Mouse (Mus musculus): ENCODE measurements at regions not wholly inside any gene's neighbourhood (a gene's known extent, or its start where the extent isn't known, plus 50 kb on each side); places are given as distances from the start of the nearest gene placed in this dataset.

DNA sequence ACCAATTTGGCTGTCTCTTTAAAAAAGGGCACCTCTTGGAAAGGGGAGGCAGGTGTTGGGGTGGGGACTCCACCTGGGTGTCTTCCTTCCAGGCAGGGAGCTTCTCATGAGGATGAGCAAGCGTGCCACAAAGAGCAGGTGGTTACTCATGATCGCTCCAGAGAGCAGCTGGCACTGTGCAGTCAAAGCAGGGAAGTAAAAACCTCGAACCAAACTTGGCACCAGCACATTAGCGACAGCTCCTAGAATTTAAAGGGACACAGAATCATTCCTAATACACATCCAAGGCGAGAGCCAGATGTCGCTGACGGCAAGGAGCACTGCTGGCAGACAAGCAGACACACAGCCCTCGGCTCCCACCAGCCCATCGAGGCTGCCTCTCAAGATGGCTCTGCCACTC is 70.4 kb downstream of the Irx5 start:
- no peak for DNase-seq (ENCODE audit: low spot score)

DNA sequence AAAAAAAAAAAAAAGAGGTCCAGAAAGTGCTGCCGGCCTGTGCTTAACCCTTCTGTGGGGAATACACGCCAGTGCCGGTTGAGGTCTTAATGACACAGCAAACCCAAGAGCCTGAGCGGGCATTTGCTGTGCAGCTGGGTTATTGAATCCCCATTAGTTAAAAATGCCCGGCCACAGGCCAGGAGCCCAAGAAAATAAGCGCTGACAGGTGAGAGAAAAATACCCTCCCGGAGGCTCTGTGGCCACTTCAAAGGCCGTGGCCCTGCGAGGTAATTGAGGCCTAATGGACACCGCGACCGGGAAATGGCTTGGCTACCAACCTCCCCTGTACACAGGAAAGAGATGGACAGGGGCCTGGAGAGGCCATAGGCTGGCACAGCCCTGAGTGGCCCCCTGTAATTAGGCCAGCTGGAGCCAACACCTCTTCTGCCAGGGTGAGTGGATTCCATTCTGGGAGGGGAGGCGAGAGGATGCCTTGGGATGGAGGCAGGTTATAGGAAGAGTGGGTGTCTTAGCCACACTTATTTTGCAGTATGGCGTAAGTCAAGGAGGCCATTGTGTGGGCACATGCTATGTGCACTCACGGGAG is 79.7 kb downstream of the Irx5 start:
- DNase-seq (ENCODE audit: low spot score) = no peak

DNA sequence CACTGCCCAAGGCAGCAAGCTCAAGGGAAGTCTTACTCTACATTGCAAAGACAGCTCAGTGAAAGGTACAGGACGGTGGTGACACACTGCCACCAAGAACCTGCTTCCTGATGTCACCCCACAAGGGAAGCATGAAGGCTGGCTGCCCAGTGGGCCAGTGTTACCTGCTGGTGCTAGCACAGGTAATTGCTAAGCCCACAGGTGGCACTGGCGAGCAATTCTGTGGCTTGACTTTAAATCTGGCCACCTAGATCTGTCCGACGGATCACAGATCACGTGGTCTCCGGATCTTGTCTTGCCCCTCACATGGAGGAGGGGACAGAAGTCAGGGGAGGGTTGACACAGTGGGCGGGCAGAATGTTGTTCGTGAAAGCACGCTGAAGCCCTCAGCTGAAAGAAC is 80.9 kb downstream of the Irx5 start:
- DNase-seq (ENCODE audit: low spot score) = no peak

DNA sequence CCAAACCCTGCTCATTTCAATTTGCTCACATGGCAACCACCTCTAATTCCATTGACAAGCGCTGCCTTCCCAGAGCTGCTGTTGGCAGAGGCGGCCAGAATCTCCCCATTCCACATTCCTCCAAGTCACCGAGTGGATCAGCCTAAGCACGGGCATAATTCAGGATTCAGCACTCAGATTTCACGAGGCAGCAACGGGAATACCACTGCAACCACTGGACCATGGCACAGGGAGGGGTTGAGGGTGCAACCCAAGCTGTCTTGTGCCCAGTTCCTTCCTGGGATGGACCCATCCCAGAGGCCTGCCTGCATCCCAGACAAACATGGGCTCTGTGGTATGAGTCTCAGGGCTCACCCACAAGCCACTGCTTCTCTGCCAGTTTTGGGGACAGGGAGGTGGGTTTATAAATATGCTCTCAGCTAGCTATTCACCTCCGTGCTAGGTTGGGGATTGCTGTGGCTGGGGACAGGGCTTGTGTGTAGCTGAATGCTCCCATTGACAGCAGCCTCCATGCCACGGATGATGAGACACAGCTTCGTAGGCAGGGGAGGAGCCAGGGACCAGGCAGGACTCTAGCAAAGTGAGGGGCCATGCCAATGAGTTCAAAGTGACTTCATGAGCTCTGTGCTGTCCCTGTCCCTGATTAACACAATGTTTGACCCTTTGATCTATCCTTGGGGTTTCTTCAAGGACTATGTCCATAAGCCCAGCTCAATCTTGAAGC is 82.5 kb downstream of the Irx5 start:
- no peak for DNase-seq (ENCODE audit: low spot score)

DNA sequence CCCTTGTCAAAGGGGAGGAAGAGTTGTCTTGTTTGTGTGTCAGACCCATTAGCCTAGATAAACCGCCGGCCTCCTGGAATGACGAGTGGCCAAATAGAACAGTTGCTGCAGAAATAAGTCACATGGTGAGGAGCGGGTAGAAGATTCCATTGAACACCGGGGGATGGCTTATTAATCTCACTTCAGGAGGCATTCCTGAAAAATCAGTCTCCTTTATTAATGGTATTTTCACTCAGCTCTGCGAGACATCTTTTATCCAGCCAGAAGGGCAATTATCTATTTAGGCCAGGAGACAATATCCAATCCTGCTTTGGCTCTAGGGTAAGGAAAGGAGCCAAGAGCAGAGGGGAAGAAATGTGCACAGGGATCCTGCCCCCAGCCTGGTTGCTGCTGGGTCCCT is 84.7 kb downstream of the Irx5 start:
- no peak for DNase-seq (ENCODE audit: low spot score)

DNA sequence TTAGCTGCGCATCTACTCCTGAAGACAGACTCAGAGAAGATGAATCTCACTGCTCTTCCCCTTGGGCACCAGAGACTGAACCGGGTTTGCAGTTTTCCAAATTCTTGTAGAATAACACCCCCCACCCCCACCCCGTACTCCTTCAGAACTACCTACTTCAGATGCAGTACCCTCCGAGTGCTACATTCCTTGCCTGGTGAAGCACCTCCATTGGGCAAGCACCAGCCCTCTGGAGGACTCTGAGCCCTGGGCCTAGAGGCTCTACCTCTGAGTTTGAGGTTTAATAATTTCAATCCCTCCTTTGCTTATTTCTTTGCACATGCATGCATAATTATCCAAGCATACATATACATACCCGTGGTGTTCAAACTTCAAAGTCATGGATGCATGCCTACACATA is 101.9 kb downstream of the Irx5 start:
- DNase-seq (ENCODE audit: low spot score) = no peak

DNA sequence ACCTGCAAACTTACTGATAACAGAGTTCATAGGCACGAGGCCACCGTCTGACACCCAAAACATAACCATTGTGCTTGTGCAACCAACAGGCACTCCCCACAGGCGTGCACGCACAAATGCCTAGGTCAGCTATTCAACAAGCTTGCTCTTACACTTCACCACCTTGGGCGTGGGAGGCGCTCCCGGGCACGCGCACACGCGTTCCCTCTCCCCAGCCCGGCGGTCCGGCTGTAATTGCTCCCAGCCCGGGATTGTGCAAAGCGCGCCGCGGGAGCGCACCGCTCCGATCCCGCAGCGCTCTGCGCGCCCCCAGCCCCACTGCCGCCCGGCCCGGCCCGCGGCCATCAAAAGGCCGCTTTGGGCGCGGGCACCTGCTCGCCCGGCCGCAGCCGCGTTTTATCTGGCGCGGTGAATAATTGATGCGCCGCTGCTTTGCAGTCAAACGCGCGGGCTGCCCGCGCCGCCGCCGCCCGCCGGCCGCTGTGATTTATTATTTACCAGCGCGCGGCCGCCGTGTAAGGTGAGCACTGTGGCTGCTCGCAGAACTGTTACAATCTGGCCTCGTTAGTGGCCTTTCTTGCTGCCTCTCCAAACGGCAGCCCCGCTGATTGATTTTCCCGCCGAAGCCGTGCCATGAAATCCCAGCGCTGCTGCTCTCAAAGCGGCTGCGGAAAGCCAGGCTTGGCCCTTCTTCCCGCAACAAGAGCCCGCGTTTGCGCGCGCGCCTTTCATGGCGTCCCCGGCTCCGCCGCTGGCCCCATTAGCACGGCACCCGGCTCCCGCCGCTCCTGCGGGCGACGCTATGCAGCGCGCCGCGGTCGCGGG is 102.9 kb downstream of the Irx5 start:
- no peak for DNase-seq (ENCODE audit: low spot score)

DNA sequence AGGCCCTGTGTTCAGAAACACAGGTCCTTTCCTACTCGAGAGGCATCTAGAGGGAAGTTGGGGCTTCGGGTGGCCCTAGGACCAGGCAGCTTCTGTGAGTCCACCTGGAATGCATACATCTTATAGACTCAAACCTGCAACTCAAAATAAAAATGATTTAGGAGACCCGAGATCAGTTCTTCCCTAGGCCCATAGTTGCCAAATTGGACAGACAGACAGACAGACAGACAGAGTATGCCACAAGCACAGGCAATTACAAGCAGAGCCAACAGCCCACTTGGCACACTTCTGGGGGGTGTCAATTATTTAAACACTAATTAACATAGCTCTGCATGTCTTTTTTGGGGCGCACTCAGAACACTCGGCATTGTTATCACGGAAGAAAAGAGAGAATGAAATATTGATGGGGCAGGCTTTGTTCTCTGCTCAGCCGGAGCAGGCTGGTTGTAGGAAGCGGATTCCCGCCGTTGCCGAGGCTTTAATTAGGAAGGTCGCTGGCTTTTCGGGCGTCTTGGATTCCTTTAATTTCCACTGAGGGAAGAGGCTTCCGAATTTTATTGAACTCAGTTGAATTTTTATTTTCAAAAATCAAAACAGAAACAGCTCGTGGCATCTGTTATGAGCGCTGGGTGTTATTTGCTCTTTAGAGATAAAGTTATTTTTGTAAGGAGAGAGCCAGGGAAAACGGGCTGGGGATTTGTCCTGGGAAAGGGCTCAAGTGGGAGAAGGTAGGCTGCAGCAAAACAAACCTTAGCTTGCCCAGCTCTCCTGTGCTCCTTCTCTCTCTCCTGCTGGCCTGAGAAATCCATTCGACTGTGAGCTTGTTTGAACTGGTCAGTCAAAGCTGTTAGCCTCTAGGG is 111.9 kb downstream of the Irx5 start:
- no peak for DNase-seq (ENCODE audit: low spot score)

DNA sequence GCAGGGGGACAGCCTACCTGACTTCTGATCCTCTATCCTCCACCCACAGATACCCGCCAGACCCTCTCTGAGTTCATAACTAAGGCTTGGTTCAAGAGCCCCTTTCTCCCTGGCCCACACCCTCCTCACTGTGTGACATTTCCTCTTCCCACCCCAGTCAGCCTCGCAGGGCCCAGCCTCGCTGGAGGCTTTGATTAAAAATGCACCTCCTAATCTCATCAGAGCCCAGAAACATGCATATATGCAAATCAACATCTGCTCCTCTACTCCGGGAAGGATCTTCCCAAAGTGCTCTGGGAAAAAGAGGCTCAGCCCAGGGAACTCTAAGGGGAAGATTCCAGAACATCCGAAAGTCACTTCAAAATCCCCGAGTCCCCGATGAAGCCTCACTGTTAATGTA is 114.8 kb downstream of the Irx5 start:
- DNase-seq (ENCODE audit: low spot score) = no peak

DNA sequence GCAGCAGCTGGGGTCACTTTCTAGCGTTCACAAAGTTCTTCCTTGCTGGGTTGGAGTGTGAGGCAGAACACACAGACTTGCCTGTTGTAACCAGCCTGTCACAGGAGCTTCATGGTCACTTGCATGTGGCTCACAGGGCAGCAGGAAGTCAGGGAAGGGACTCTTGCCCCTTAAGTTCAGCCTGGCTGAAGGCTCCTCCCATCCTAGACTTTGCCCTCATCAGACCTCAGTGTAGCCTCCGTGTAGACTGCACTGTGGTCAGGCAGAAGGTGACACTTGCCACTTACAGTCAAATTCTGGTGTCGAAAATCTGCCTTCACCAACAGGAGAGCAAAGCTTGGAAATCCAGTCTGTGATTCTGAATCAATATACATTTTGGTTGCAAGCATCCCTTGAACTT is 115.4 kb downstream of the Irx5 start:
- no peak for DNase-seq (ENCODE audit: low spot score)

DNA sequence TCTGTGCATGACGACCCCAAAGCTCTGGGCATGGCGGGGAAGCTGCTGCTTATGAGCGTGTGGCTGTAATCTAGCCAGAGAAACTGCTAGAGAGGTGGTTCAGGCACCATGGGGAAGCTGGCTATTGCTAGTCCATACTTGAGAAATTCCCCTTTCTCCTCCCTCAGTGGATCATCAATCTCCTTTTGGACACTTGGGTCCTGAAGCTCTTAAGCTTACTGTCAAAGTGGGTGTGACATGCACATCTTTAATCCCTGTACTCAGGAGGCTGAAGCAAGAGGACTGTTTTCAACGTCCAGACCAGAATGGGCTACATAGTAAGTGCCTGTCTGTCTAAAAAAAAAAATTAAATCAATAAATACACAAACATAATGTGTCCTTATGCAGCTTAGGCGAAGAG is 125.0 kb downstream of the Irx5 start:
- DNase-seq (ENCODE audit: low spot score) = no peak

DNA sequence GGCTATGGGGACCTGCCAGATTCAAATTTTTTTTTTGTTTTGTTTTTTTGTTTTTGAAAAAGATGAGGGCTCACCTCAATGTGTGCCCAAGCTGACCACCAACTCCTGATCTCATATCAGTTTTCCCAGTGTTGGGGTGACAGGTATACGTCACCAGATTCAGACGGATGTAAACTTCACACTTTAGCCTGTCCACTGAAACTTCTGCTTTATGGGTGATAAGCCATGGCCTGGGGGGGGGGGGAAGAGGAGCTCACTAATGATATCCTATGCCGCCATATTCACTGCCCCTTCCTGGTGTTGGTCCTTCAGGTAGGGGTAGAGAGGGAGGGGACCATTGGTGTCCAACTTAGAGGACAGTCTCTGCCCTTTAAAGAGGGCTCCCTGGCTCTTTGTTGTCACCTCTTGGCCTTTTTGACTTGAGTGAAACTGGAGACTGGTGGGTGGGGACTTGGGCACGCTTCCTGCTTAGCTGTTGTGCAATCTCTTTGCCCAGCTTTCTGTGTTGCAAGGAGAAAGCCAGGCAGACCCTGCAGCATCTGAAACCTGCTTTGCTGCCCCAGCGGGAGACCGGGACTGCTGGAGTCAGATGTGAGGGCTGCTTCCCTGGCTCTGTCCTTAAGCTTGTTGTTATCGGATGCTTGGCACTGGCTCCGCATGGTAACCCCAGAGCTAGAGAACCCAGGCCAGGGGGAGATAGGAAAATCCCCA is 125.8 kb downstream of the Irx5 start:
- no peak for DNase-seq (ENCODE audit: low spot score)

DNA sequence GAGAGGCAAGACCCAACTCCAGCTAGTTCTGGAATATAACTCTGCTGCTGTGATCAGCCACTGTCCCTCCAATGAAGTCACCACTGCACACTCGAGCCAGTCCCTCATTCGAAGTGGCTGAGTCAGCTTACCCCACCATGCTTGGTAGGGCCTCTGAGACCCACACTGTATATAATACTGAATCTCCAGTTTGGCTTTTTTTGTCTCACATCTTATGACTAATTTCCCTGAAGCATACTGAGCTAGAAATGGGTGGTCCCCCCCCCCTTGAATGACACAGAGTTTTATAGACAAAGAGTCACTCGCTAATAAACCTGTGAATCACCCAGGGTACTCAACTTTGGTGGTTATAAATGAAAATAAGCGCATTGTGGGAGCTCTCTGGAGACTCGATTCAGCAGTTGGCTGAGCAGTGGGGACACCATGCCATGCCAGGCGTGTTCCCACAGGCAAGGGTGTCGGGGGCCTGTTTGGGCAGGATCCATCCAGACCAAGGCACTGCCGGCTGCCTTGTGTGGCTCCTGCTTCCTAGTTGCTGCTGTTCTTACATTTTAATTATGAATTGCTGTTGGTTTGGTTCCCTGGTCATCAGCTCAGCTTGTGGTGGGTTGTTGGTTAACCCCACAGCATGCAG is 131.2 kb downstream of the Irx5 start:
- DNase-seq (ENCODE audit: low spot score) = no peak

DNA sequence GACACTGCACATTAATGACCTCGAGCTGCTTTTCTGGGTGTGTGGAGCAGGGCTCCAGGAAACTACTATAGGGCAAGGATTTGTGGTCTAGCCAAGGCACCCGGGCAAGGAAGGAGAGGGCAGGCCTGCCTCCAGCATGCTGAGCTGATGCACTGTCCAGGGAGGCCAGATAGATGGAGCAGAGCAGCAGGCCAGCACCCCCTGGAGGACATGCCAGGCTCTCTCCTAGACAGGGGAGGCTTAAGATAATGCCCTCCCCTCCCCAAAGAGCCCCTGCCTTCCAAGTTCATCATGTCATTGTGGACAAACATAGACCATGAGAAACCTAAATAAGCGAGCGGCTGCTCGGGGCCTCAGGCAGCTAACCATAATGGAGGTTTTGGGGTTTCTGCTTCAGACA is 134.1 kb downstream of the Irx5 start:
- DNase-seq (ENCODE audit: low spot score) = no peak

DNA sequence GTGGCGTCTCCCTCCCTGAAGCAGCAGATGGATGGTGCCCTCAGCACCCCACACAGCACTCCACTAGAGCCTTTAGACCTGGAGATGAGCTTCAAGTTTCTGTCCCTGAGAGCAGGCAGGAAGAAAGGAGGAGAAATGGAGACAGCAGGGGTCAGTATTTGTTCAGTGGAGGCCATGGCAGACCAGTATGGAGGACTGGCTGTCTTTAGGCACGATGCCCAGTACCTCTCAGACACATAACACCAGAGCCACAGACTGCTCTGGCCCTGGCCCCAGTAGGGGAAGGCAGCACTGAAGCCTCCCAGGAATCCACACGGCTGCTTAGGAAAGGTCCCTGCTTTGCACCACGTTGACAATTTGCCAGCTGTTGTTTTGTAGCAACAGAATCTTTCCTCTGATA is 136.0 kb downstream of the Irx5 start:
- peak; percentile 48 for DNase-seq (ENCODE audit: low spot score)

DNA sequence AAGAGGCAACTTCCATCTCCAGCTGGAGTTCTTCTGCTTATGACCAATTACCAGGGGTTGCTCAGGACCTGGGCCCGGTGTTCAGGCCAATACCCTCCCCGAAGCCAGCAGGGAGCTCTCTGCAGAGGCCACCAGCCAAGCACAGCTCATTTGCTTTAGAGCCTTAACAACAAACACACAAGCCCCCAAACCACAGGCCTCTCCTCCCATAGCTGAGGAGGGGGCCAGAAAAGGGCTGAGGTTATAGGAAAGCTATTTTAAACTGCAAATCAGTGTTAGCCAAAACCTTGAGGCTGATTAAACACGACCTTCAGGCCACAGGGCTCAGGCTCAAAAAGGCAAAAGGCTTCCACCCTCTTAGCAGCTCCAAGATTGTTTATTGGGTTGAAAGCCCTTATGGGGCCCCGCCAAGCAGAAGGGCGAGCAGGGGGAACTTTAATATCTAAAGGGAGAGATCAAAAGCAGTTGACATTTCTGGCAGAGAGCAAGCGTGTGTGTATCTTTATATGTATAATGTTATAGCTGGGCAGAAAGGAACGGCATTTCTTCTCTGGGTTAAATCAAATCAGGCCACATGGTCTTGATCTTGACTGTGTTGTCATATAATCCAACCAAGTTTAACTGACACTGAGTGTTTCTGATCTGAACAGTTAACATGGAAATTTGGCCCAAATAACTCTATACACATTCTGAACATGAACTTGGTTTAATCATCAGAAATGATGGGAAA is 148.3 kb downstream of the Irx5 start:
- DNase-seq (ENCODE audit: low spot score) = no peak

DNA sequence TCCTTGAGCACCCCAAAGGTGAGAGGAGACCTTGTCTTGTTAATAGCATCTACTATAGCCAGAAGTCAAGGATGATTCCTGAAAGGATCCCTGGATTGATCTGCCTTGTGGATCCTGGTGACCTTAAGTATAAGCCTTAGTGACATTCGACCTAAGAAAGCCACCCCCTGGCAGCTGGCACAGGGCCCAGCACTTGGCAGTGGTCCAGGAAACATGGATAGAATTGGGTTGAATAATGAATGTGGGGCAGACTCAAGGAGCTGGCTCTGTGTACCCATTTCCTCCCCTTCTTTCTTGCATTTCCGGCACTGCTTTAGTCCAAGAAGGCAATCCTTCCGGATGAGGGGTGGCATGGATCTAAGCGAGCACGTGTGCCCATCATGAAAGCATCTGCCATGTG is 149.0 kb downstream of the Irx5 start:
- no peak for DNase-seq (ENCODE audit: low spot score)

DNA sequence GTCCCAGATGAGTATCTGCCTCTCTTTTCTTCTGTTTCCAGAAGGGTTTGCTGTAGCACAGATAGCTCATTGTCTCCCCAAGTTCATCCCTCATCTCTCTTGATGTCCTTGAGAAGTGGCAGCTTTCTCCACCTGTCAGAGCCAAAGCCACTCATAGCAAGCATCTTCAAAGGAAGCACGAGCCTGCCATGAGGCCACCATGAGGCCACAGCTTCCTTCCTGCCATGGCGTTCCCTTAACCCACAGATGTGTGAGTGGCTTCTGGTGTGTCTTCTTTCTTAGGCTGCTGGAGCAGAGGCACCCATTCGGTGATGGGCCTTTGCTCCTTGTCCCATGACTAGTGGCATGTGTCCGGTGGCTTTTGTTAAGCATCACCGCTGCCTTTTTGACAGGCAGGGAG is 149.5 kb downstream of the Irx5 start:
- no peak for DNase-seq (ENCODE audit: low spot score)

DNA sequence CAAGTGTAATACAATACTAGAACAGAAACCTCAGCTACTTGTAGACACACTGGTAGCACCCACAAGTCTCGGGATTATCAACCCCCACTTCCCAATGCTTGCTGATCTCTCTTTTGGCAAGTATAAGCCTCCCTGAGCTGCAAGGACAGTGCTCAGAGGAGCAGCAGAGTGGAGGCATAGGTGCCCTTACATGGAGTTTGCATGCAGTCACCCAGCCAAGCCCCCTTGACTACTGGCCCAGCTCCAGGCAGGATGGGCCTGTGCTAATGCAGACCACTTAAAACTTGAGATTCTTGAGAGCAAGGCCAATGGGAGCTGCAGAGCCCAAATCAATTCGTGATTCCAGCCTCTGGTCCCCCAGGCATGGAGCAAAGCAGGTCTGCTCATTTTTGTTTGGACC is 158.0 kb downstream of the Irx5 start:
- no peak for DNase-seq (ENCODE audit: low spot score)

DNA sequence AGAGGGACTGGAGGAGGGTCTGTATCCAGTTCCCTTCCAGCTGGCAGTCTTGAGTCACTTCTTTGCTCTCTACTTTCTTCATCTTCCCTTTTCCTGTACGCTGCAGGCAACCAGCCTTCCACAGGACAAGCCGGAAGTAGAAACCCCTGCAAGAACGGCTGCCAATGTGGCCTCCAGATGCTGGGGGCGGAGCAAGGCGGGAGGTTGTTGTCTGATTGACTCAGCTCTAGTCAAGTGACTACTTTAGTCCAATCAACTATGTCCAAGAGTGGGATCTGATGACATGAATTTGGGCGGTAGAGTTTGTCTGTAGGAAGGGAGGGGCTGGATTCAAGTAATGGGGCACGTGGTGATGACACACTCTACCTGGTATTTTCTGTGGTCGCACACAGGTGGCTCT is 156.1 kb upstream of the Irx6 start:
- peak; percentile 1 for DNase-seq (ENCODE audit: low spot score)

All from heart, adult 8-10 months (tissue).